Mouse (Mus musculus) lung, adult 18-20 months (tissue): ENCODE measurements around the gene 4931406C07Rik.

Source experiments
- DNase-seq, 2 experiments: peaks; one replicate each; pipeline ENCODE4 v3.0.0; 2022; ENCODE audit warnings: mixed read lengths in 2 of 2

The 4931406C07Rik gene

GRCm38 (mm10) chr9:15237516-15238296 is 68.5 kb downstream of the 4931406C07Rik start:
- DNase-seq = no peak

- no peak for DNase-seq
Observed at GRCm38 (mm10) chr9:15235986-15236385, 70.3 kb downstream of the 4931406C07Rik start.

- no peak for DNase-seq
Observed at GRCm38 (mm10) chr9:15233604-15234003, 72.6 kb downstream of the 4931406C07Rik start.
